Mouse (Mus musculus): ENCODE results near the gene Man2a2. TPM values are rescaled to one million over a fixed set of nuclear protein-coding genes. Genes with fewer than 3 reads are reported as not detected.

Gene Man2a2
- polyA plus RNA-seq, 2 experiments = 1.7 to 4.9 TPM

- Histone ChIP-seq H3K9ac (replicated peaks) (no peak overlapping the region), H3K9me3 (ENCODE audit: control insufficient read depth, low read length) (no peaks in the 10 kb centered on the region), H3K4me3 (ENCODE audit: insufficient read depth in 1 of 2, low read depth in 2 of 2, low read length in 2 of 2) (no peak overlapping the region), H3K27ac (no peak overlapping the region), H3K36me3 (replicated peaks; ENCODE audit: control insufficient read depth, insufficient read depth, low read depth) (peaks cover 47% of the 10 kb centered on the region), H3K4me1 (replicated peaks; ENCODE audit: control insufficient read depth in 2 of 2, insufficient read depth in 2 of 2, low read length in 1 of 2) (no peaks in the 10 kb centered on the region), H3K4me2 (ENCODE audit: low read depth) (no peak overlapping the region), H3K27me3 (ENCODE audit: control insufficient read depth, insufficient read depth, low read length) (no peaks in the 10 kb centered on the region)
- ATAC-seq (ENCODE audit: insufficient read depth) = no peak
- DNase-seq (ENCODE audit: low read depth in 3 of 3, low spot score in 3 of 3) = no peak
- no peak for TF ChIP-seq EP300 (IDR thresholded peaks at IDR 0.05; ENCODE audit: low read depth)
- no peak for TF ChIP-seq CTCF (IDR thresholded peaks at IDR 0.05; ENCODE audit: low read depth)
- WGBS (ENCODE audit: insufficient replicate concordance) = 71% methylated on average over 1 of the region's 1 CpGs
These were observed 53.6 kb downstream of the Man2a2 start for GRCm38 (mm10) chr7:80317439-80318115.

- Histone ChIP-seq H3K4me3 (ENCODE audit: insufficient read depth in 1 of 2, low read depth in 2 of 2, low read length in 2 of 2) (no peak overlapping the region), H3K4me1 (replicated peaks; ENCODE audit: control insufficient read depth in 2 of 2, insufficient read depth in 2 of 2, low read length in 1 of 2) (no peaks in the 10 kb centered on the region), H3K27ac (no peak overlapping the region), H3K9ac (replicated peaks) (no peak overlapping the region), H3K4me2 (ENCODE audit: low read depth) (no peak overlapping the region), H3K27me3 (ENCODE audit: control insufficient read depth, insufficient read depth, low read length) (no peaks in the 10 kb centered on the region), H3K36me3 (replicated peaks; ENCODE audit: control insufficient read depth, insufficient read depth, low read depth) (peaks cover 66% of the 10 kb centered on the region), H3K9me3 (ENCODE audit: control insufficient read depth, low read length) (no peaks in the 10 kb centered on the region)
- ATAC-seq (ENCODE audit: insufficient read depth) (no peak), DNase-seq (ENCODE audit: low read depth in 3 of 3, low spot score in 3 of 3) (no peak)
- WGBS (ENCODE audit: insufficient replicate concordance) = 63% methylated on average over 2 of the region's 2 CpGs
- no peak for TF ChIP-seq EP300 (IDR thresholded peaks at IDR 0.05; ENCODE audit: low read depth)
These were observed 55.4 kb downstream of the Man2a2 start for GRCm38 (mm10) chr7:80315733-80316132.

DNA sequence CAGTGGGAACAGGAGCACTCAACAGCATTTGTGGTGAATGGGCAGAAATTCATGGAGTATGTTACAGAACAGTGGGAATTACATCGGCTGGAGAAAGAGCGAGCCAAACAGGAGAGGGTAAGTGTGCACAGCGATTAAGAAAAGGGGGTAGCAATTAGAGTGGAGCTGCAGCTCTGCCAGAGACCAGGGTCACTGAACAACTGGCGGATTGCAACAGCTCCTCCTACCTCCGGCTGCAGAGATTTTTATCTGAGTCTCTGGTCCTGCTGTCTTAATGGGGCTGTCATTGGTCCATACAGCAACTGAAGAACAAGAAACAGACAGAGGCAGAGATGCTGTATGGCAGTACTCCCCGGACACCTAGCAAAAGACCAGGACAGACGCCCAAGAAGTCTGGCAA lies 60.4 kb downstream of the Man2a2 start:
- TF ChIP-seq CTCF (IDR thresholded peaks at IDR 0.05; ENCODE audit: low read depth) (no peak), EP300 (IDR thresholded peaks at IDR 0.05; ENCODE audit: low read depth) (no peak)
- DNase-seq (ENCODE audit: low read depth in 3 of 3, low spot score in 3 of 3) (no peak), ATAC-seq (ENCODE audit: insufficient read depth) (no peak)
- Histone ChIP-seq H3K4me3 (ENCODE audit: insufficient read depth in 1 of 2, low read depth in 2 of 2, low read length in 2 of 2) (no peak overlapping the region), H3K4me1 (replicated peaks; ENCODE audit: control insufficient read depth in 2 of 2, insufficient read depth in 2 of 2, low read length in 1 of 2) (no peaks in the 10 kb centered on the region), H3K27ac (no peak overlapping the region), H3K36me3 (replicated peaks; ENCODE audit: control insufficient read depth, insufficient read depth, low read depth) (peaks cover 100% of the 10 kb centered on the region), H3K9me3 (ENCODE audit: control insufficient read depth, low read length) (no peaks in the 10 kb centered on the region), H3K9ac (replicated peaks) (no peak overlapping the region), H3K4me2 (ENCODE audit: low read depth) (no peak overlapping the region), H3K27me3 (ENCODE audit: control insufficient read depth, insufficient read depth, low read length) (no peaks in the 10 kb centered on the region)
- WGBS (ENCODE audit: insufficient replicate concordance) = 78% methylated on average over 7 of the region's 7 CpGs

GRCm38 (mm10) chr7:80307766-80308165 lies 63.4 kb downstream of the Man2a2 start:
- no peak overlapping the region for H3K4me2 ChIP-seq (ENCODE audit: low read depth)
- 91% methylated on average over 3 of the region's 3 CpGs for WGBS (ENCODE audit: insufficient replicate concordance)
- H3K9me3 ChIP-seq (ENCODE audit: control insufficient read depth, low read length) = no peaks in the 10 kb centered on the region
- H3K4me3 ChIP-seq (ENCODE audit: insufficient read depth in 1 of 2, low read depth in 2 of 2, low read length in 2 of 2) = no peak overlapping the region
- no peaks in the 10 kb centered on the region for H3K27me3 ChIP-seq (ENCODE audit: control insufficient read depth, insufficient read depth, low read length)
- TF ChIP-seq EP300 (IDR thresholded peaks at IDR 0.05; ENCODE audit: low read depth) (no peak), CTCF (IDR thresholded peaks at IDR 0.05; ENCODE audit: low read depth) (no peak)
- H3K36me3 ChIP-seq (replicated peaks; ENCODE audit: control insufficient read depth, insufficient read depth, low read depth) = peaks cover 100% of the 10 kb centered on the region
- DNase-seq (ENCODE audit: low read depth in 3 of 3, low spot score in 3 of 3) (no peak), ATAC-seq (ENCODE audit: insufficient read depth) (no peak)
- H3K4me1 ChIP-seq (replicated peaks; ENCODE audit: control insufficient read depth in 2 of 2, insufficient read depth in 2 of 2, low read length in 1 of 2) = no peaks in the 10 kb centered on the region
- H3K9ac ChIP-seq (replicated peaks) = no peak overlapping the region
- no peak overlapping the region for H3K27ac ChIP-seq

- H3K27ac ChIP-seq = no peak overlapping the region
- no peak overlapping the region for H3K4me3 ChIP-seq (ENCODE audit: insufficient read depth in 1 of 2, low read depth in 2 of 2, low read length in 2 of 2)
- 83% methylated on average over 2 of the region's 2 CpGs for WGBS (ENCODE audit: insufficient replicate concordance)
- no peaks in the 10 kb centered on the region for H3K9me3 ChIP-seq (ENCODE audit: control insufficient read depth, low read length)
- H3K36me3 ChIP-seq (replicated peaks; ENCODE audit: control insufficient read depth, insufficient read depth, low read depth) = peaks cover 91% of the 10 kb centered on the region
- no peak for TF ChIP-seq EP300 (IDR thresholded peaks at IDR 0.05; ENCODE audit: low read depth)
- peak; percentile 54 for TF ChIP-seq CTCF (IDR thresholded peaks at IDR 0.05; ENCODE audit: low read depth)
- H3K27me3 ChIP-seq (ENCODE audit: control insufficient read depth, insufficient read depth, low read length) = no peaks in the 10 kb centered on the region
- no peak for DNase-seq (ENCODE audit: low read depth in 3 of 3, low spot score in 3 of 3)
- ATAC-seq (ENCODE audit: insufficient read depth) = no peak
- H3K4me1 ChIP-seq (replicated peaks; ENCODE audit: control insufficient read depth in 2 of 2, insufficient read depth in 2 of 2, low read length in 1 of 2) = peaks cover 3 to 7% of the 10 kb centered on the region in 2 experiments
- H3K9ac ChIP-seq (replicated peaks) = no peak overlapping the region
- no peak overlapping the region for H3K4me2 ChIP-seq (ENCODE audit: low read depth)
These were observed 69.7 kb downstream of the Man2a2 start for GRCm38 (mm10) chr7:80301522-80301921.

All from liver, embryonic 14.5 days (tissue).